Mouse (Mus musculus): ENCODE measurements around the gene Gabra4.

Gabra4 gene

DNA sequence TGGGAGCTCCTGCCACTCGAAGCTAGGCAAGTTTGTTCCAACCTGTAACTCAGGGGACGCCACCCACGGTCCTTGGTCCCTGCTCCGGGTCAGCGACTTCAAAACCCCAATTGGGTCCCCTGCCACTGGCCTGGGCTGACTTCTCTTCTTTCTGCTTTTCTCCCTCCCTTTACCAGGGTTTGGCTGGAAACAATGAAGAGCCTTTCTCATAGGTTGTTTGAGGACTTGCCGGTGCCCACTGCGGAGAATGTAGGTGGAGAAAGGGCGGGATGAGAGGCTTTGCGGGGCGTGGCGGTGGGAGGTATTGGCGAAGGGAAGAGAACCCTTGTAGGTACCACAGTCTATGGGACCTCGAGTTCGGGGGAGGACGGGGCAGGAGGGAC lies at the start of gene Gabra4:
Gene Gabra4 (minus strand): TSS at position 194 of the 383 bp plus-strand sequence.
- DNase-seq (ENCODE audit: low read depth, low spot score) = peak; percentile 62

DNA sequence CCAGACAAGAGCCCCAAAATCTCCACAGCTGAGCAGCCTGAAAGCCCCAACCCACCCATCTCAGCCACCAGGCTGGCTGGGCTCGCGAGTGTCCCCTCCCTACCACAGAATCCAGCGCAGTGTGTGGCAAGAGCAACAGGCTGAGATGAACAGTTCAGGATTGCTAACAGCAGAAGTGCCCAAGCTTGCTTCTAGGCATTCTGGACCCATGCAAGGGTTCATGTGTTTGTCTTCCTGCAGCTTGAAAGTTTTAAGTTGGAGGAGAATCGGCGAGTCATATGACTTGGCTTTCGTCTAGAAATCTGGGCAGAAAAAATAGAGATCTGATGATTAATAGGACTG lies 43.1 kb upstream of the Gabra4 start:
- DNase-seq (ENCODE audit: low read depth, low spot score) = no peak

DNA sequence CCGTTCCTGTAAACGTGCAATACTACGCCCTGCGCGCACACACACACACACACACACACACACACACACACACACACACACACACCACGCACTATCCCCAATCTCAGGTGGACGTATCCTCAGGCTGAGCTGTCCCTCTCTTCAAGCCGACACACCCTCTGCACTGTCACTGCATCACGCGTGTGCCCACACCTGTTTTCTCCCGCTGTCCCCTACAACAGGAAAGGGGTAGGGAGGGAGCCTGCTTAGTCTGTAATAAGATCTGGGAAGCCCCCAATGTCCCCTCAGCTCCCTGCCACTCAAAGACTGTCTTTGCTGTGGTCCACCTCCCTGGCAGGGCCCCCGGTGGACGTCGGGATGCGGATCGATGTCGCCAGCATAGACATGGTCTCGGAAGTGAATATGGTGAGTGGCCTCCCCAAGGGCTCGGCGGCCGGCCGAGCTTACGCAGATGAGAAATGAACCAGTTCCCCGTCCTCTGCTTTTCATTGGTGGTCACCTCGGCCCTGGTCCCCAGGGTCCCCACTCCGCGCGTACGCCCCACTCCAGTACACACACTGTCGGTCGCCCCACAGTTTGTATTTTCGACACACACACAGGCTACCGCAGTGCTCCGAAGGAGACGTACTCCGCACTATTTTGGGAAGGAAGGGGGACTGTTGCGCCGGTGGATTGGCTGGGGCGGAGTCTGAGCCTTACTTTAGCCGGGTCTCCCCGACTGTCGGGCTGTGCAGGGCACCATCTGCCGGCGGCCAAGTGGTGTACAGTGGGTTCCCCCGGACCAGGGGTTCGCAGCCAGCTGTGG lies 42.6 kb upstream of the Gabra4 start:
- DNase-seq (ENCODE audit: low read depth, low spot score) = peak; percentile 60

DNA sequence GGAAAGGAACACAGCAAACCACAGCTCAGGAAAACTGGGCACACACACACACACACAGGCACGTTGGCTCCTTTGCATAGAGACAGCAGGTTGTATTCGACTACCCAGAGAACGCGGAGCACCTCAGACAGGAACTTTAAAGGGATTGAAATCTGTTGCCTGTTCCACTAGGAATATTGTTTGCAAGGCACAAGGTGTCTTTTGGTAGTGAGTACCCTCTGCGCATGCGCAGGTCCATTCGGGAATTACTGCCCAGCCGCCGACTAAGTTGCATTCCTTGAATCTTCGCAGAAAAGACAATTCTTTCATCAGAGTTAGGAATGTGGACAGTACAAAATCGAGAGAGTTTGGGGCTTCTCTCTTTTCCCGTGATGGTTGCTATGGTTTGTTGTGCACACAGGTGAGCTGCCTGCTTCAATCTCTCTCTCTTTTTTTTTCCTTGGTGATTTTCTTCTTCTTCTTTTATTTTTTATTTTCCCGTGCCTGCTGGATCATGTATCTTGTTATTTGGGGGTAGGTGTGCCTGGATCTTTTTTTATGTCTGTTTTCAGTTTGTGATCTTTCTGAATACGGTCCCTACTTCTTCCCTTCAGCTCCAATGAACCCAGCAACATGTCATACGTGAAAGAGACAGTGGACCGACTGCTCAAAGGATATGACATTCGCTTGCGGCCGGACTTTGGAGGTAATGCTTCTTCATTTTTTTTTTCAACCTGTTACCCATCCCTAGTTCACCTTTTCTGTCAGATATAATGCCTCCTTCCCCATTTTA lies 41.8 kb upstream of the Gabra4 start:
- peak; percentile 39 for DNase-seq (ENCODE audit: low read depth, low spot score)

DNA sequence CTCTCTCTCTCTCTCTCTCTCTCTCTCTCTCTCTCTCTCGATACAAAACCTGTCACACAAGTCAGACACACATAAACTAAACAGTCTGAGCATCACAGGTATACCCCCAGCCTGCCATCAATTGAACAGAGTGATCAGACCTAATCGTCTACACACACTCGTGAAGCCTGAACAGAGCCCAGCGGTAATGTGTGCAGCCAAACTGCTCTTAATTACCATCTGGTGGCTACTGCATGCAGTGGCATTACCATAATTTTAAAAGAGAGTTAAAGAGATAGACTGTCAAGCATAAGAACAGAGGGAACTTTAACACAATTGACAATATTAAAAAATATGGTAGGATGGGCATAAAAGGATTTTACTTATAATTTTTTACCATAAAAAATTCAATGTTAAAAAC lies 7.5 kb upstream of the Gabra4 start:
- DNase-seq (ENCODE audit: low read depth, low spot score) = no peak

DNA sequence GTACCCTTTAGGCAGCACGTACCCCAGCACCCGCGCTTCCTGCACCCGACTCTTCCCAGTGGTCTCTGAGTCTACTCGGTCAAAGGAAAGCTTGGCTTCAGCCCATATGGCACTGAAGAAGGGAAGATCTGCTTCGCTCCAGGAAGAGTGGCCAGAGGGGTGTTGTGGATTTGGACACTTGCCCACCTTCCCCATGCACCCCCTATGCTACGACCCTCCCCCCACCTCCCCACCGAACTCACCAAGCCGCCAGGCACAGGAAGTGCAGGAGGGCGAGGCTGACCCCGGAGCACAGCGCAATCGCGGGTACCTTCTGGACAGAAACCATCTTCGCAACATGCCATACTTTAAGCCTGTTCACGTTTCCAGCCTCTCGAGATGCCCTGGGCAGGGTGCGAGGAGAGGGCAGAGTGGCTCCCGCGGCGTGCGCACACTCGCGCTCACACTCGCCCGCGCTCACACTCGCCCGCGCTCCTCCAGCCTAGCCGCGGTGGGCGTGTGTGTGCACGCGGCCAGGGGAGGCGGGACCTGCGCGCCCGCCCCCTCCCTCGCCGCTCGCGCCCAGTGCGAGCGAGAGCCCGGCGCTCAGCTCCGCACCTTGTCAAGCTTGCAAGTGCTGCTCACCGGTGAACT lies 510 bp downstream of the Gabra4 start, which contains the start of gene Gabrb1:
Gene Gabrb1 (plus strand): TSS at position 632 of the 633 bp plus-strand sequence.
- DNase-seq (ENCODE audit: low read depth, low spot score) = peak; percentile 59

DNA sequence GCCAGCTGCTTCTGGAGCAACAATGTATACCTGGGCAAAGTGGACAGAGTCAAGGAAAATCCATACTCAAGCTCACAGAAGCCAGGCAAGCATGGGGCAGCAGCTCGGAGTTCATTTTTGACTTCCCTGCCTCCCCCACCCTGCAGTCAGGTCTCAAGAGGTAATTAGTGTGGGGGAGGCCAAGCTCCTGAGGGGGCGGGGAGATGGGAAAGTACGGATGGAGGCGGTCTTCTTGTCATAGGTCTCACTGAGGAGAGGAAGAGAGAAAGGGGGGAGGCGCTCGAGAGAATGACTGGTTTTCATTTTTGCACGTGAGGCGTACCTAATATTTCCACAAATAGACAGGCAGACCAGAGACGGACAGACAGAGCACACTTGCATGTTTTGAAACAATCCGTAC lies 1.3 kb downstream of the Gabra4 start:
- DNase-seq (ENCODE audit: low read depth, low spot score) = peak; percentile 8

DNA sequence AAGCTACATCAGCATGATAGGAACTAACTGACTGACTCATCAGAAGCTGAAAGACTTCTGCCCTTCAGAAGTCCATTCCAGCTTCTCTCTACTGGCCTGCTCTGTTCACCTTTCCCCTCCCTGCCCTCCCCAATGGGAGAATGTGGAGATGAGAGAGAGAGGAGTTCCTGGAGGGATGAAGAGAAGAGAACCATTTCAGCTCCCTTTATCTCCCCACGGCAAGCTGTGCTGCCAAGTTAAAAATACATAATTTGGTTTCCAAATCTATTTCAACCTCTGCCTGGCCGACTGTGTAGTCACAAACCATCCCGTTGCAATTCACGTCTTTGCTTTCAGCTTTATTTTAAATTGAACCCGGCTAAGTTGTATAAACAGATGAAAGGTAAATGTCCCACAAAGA lies 4.1 kb downstream of the Gabra4 start:
- no peak for DNase-seq (ENCODE audit: low read depth, low spot score)

DNA sequence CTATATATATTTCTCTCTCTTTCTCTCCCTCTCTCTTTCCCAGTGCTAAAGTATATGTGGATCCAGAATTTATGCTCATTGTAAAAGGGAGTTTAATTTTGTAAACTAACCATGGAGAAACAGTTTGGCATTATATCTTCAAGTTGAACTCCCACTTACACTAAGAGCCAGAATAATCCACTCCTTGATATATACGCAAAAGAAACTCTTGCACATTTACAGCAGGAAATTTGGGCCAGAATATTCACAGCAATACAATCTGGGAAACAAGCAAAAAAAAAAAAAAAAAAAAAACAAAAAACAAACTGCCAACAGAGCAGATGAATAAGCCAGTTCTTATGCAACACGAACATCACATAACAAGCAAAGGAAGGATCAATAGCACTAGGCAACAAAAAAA lies 10.0 kb downstream of the Gabra4 start:
- no peak for DNase-seq (ENCODE audit: low read depth, low spot score)

DNA sequence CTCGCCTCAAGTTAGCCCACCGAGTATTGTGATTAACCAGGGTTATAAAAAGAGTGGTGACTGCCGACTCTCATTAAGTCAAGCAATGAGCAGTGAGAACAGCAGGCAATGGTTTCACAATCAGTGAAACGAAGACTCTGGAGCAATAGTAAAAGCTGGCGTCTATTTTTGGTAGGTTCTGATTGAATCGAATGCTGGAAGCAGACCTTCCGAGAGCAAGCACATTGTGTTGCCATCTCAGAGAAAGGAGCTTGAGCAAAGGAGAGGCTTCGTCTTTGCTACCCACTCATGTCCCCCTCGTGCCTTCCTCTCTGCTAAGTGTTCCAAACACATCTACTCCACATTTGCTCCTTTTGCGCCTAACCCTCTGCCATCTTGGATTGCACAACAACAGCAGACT lies 18.3 kb downstream of the Gabra4 start:
- no peak for DNase-seq (ENCODE audit: low read depth, low spot score)

DNA sequence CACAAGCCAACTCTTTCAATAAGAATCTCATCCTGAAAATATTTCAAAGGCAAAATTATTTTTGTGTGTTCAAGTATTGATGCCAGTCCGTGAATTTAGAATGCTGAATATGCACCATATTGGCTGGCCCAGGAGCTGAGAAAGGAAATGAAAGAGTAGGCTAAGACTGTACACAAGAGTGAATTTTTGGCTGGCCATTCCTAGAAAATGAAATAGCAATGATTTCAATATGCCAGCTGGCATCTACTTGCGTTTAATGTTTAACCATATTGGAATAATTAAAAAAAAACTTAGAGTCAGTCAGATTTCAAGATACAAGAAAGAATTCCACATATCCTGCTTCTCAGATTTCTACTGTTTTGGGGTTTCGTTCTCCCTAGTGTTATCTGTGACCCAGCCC lies 30.3 kb downstream of the Gabra4 start:
- DNase-seq (ENCODE audit: low read depth, low spot score) = no peak

DNA sequence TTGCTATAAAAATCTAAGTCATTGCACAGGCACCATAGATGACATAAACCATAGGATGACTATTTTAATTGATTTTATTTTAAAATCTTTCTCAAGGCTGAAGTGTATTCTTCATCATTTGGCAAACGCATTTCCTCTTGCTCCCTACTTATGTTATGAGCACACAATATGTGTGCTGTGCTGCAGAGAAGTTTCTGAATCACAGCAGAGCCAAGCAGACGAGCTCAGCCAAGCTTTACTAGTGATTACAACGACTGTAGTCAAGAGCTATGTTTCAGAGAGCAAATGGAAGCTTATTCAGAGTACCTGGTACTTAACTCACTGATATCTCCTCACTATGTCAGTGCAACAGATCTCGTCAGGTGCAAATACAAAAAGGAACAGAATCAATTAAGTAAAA lies 41.4 kb downstream of the Gabra4 start:
- DNase-seq (ENCODE audit: low read depth, low spot score) = no peak

DNA sequence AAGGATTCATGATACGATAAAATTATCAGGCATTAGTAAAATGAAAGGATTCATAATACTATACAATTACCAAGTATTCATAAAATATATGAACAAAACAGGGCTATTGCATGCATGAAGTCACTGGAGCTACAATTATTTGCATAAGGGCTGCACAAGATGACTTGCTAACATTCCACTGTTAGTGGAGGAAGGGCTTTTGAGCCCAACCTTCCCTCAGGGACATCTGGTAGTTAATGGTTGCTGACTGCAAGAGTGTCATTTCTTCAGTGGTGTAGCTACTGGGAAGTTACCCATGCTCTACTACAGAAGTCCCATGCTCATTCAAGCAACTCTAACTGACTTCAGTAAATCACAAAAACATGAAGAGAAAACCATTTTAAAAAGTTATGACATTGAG lies 43.8 kb downstream of the Gabra4 start:
- DNase-seq (ENCODE audit: low read depth, low spot score) = no peak

DNA sequence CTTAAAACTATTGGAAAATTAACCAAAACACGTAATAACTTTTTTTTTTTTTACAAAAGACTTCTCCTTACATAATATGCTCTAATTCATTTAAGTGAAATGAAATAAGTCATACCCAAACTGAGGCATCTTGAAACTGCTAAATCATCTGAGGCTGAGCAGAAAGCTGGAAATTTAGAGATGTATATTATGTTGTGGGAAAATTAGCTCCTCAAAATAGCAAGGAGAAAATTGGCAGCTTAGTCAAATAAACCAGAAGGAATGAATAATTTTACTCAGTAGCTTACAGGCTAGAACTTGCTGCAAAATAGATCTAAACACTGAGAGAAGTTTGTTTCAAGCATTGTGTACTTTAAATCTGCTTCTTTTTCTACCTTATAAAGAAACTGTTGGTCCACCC lies 49.4 kb downstream of the Gabra4 start:
- no peak for DNase-seq (ENCODE audit: low read depth, low spot score)

DNA sequence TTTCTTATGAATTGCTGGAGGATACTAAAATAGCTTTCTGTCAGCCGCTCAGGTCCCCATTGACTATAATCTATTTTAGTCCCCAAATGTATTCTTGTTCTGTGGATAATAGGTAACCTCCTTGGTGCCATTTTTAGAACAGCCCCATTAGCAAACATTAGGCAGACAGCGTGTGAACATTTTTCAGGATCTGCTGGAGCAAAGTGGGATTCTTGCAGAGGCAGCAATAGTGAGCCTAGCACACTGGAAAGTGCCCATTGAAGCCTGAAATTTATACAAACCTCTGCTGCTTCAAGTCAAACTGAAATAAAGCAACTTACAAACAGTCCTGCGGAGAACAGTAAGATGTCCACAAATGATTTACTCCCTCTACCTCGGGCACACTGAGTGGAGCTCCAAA lies 51.2 kb downstream of the Gabra4 start:
- DNase-seq (ENCODE audit: low read depth, low spot score) = no peak

DNA sequence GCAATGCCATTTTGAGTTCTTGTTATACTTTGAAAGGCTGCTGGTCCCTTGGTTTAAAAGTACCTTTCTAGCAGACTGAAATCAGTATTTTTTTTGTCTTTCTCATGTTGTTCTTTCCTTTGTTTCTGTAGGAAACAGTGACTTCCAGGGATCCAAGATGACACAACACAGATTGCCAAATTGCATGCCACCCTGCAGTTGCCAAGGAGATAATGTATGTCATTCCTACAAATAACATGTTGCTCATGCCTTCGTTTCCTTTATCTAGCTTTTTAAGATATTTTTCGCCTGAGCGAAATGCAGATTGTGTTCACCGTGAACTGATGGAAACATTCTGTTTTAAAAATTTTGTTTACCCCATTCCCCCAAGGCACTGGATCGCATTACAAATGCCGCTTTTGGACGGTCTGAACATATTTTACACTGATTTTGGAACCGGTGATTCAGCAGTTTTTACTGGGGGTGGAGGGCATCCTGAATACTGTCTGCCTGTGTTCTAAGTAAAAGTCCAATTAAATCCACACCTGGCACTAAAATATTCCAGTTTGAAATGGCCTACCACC lies 53.9 kb downstream of the Gabra4 start:
- no peak for DNase-seq (ENCODE audit: low read depth, low spot score)

DNA sequence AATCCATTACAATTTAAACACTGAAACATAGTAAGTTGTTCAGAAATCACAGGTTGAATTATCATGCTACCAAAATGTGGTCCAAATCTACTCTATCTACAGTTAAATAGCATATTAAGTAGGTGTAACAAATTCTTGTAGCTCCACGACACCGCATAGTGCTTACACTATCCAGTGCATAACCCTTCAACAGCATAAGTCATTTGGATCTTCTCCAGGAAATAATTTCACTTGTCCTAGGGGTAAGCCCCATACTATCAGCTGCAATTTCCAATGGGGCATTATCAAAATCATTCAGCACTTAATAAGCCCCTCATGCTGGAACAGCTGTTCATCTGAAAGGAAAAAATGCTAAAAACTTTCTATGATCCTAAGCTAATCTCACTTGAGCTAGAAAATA lies 62.8 kb downstream of the Gabra4 start:
- DNase-seq (ENCODE audit: low read depth, low spot score) = no peak

DNA sequence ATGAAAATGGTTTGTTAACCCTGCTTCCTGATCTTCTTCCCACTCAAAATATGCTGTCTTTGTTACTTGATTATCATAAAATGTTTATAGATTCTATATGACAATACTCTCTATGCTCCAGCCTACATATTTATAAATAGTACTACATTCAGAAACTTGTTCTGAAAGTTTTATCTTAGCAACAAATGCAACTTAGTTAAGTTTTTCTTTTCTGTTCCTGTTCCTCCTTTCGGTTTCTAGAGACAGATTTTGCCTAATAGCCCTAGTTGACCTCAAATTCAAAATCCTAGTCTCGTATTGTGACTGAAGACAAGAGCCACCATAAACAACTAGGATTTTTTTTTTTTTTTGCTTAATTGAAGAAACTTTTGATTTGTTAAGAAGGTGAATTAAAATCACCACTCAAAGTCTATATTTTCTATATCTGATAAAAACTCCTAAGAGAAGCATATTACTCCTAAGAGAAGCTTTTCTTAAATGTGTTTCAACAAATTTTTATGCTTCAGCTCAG lies 64.3 kb downstream of the Gabra4 start:
- DNase-seq (ENCODE audit: low read depth, low spot score) = no peak

DNA sequence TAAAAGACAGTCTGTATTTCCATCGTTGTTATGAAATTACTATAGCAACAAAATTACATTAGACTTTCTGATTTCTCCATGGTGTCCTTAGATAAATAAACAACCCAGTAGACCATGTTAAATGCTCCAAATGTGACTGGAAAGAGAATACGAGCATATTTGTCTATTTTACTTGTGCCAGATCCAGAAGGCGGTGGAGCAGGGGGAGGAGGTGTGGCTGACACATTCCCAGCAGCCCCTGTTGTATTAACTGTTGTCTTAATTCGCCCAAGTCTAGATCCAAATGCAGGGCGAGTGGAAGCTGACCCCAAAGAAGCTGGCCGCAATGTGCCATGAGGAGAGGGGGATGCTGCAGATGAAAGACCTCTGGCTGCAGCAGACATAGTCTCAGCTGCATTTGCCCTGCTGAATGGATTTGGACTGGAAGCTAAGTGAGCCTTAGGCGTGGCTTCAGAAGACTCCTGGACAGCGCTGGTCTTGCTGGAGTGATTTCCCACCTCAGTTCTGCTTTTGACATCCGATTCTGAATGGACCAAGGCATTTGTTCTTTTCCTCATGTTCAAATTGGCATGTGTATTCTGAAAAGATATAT lies 86.4 kb downstream of the Gabra4 start:
- DNase-seq (ENCODE audit: low read depth, low spot score) = no peak

DNA sequence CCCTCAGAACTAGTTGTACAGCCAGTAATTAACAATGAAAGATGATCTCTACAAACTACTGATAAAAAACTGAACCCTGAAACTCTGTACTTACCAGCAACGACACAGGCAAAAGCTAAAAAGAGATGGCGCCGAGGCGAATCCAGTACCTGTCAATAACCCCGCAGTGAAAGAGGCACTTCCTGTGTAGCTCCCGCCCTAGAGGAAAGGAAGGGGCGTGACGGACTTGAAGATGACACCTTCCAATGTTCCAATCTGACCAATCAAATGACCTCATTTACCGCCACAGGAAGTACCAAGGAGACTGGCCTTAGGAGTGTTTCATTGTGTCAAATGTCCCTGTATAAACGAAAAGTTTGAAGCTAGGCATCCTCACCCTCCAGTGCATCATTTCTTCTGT lies 110.0 kb downstream of the Gabra4 start, which contains the start of gene Cox7b2:
Gene Cox7b2 (minus strand): TSS at position 127 of the 400 bp plus-strand sequence.
- DNase-seq (ENCODE audit: low read depth, low spot score) = peak; percentile 76

DNA sequence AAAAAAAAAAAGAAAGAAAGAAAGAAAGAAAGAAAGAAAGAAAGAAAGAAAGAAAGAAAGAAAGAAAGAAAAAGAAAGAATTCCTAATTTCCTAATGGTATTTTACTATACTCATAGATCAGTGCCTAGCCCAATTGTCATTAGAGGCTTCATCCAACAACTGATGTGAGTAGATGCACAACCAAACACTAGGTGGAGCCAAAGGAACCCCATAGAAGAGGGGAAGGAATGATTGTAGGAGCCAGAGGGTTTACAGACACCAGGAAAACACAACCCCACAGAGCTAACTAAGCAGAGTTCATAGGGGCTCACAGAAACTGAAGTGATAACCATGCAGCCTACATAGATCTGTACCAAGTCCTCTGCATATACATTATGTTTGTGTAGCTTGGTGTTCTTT lies 112.6 kb downstream of the Gabra4 start:
- DNase-seq (ENCODE audit: low read depth, low spot score) = peak; percentile 71

DNA sequence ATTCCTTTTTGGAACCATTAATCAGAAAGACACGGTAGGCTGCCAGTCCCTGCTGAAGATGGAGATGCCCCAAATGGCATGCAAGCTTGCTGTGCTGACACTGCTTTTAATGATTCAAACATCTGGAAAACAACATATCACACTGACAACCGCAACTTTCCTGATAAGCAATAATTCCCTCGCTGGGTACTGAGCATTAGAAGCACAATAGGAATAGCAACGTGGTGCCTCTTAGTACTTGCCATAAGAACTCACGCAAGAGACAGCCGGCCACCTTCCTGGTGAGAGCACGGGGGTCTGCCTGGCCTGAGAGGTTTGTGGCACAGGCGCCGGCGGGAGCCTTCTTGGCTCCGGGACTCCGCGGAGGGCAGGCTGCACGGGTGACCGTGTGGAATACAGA lies 132.6 kb downstream of the Gabra4 start:
- peak; percentile 41 for DNase-seq (ENCODE audit: low read depth, low spot score)

Measured in R1 (cell line).